Mouse (Mus musculus): Measurements from ENCODE around the gene Pcdh15. TPM values are rescaled to one million over a fixed set of nuclear protein-coding genes. Genes with fewer than 3 reads are reported as not detected.

Pcdh15 gene
- polyA plus RNA-seq, 1 experiment from 2014 or later = 2.0 TPM

GRCm38 (mm10) chr10:73280438-73280837, 181.3 kb downstream of the Pcdh15 start:
- no peak for DNase-seq (ENCODE audit: low spot score)

GRCm38 (mm10) chr10:73296456-73296855, 197.3 kb downstream of the Pcdh15 start:
- ATAC-seq (ENCODE audit: low FRiP score) = no peak
- no peak overlapping the region for H3K9ac ChIP-seq (ENCODE audit: low read depth, low read length)
- no peak overlapping the region for H3K4me3 ChIP-seq (ENCODE audit: low read depth, low read length)
- no peaks in the 10 kb centered on the region for H3K36me3 ChIP-seq (ENCODE audit: control insufficient read depth, insufficient read depth, low read length)
- no peaks in the 10 kb centered on the region for H3K4me1 ChIP-seq (replicated peaks; ENCODE audit: control insufficient read depth, insufficient read depth, low read length)
- no peaks in the 10 kb centered on the region for H3K9me3 ChIP-seq (ENCODE audit: control insufficient read depth, low read length)
- no peak overlapping the region for H3K4me2 ChIP-seq (replicated peaks; ENCODE audit: low read depth, low read length)
- no peak for DNase-seq (ENCODE audit: low spot score)
- H3K27me3 ChIP-seq (ENCODE audit: control insufficient read depth, insufficient read depth, low read length) = no peaks in the 10 kb centered on the region
- WGBS = 76% methylated on average over 5 of the region's 5 CpGs
- H3K27ac ChIP-seq (ENCODE audit: low read depth, low read length) = no peak overlapping the region

More at GRCm38 (mm10) chr10:73280438-73280837, 181.3 kb downstream of the Pcdh15 start:
- Histone ChIP-seq H3K27me3 (ENCODE audit: control insufficient read depth, insufficient read depth, low read length) (no peaks in the 10 kb centered on the region), H3K36me3 (ENCODE audit: control insufficient read depth, insufficient read depth, low read length) (no peaks in the 10 kb centered on the region), H3K27ac (ENCODE audit: low read depth, low read length) (no peak overlapping the region), H3K4me1 (replicated peaks; ENCODE audit: control insufficient read depth, insufficient read depth, low read length) (no peaks in the 10 kb centered on the region), H3K4me3 (ENCODE audit: low read depth, low read length) (no peak overlapping the region), H3K9me3 (ENCODE audit: control insufficient read depth, low read length) (no peaks in the 10 kb centered on the region), H3K4me2 (replicated peaks; ENCODE audit: low read depth, low read length) (no peak overlapping the region), H3K9ac (ENCODE audit: low read depth, low read length) (no peak overlapping the region)
- no peak for ATAC-seq (ENCODE audit: low FRiP score)
- WGBS = 90% methylated on average over 4 of the region's 4 CpGs

GRCm38 (mm10) chr10:73301951-73302350, 202.8 kb downstream of the Pcdh15 start:
- Histone ChIP-seq H3K27me3 (ENCODE audit: control insufficient read depth, insufficient read depth, low read length) (no peaks in the 10 kb centered on the region), H3K36me3 (ENCODE audit: control insufficient read depth, insufficient read depth, low read length) (no peaks in the 10 kb centered on the region), H3K9me3 (ENCODE audit: control insufficient read depth, low read length) (no peaks in the 10 kb centered on the region), H3K27ac (ENCODE audit: low read depth, low read length) (no peak overlapping the region), H3K9ac (ENCODE audit: low read depth, low read length) (no peak overlapping the region), H3K4me3 (ENCODE audit: low read depth, low read length) (no peak overlapping the region), H3K4me2 (replicated peaks; ENCODE audit: low read depth, low read length) (no peak overlapping the region), H3K4me1 (replicated peaks; ENCODE audit: control insufficient read depth, insufficient read depth, low read length) (no peaks in the 10 kb centered on the region)
- DNase-seq (ENCODE audit: low spot score) = no peak
- WGBS = 87% methylated on average over 8 of the region's 8 CpGs
- ATAC-seq (ENCODE audit: low FRiP score) = no peak

GRCm38 (mm10) chr10:73306677-73307076, 207.5 kb downstream of the Pcdh15 start:
- WGBS = 92% methylated on average over 1 of the region's 1 CpGs
- ATAC-seq (ENCODE audit: low FRiP score) = no peak

GRCm38 (mm10) chr10:73326861-73327260, 227.7 kb downstream of the Pcdh15 start:
- no peak overlapping the region for H3K4me3 ChIP-seq (ENCODE audit: low read depth, low read length)
- no peak overlapping the region for H3K4me2 ChIP-seq (replicated peaks; ENCODE audit: low read depth, low read length)
- H3K9me3 ChIP-seq (ENCODE audit: control insufficient read depth, low read length) = no peaks in the 10 kb centered on the region
- no peaks in the 10 kb centered on the region for H3K27me3 ChIP-seq (ENCODE audit: control insufficient read depth, insufficient read depth, low read length)
- no peak for DNase-seq (ENCODE audit: low spot score)
- H3K9ac ChIP-seq (ENCODE audit: low read depth, low read length) = no peak overlapping the region
- 90% methylated on average over 7 of the region's 7 CpGs for WGBS
- H3K36me3 ChIP-seq (ENCODE audit: control insufficient read depth, insufficient read depth, low read length) = no peaks in the 10 kb centered on the region
- ATAC-seq (ENCODE audit: low FRiP score) = no peak
- no peak overlapping the region for H3K27ac ChIP-seq (ENCODE audit: low read depth, low read length)
- no peaks in the 10 kb centered on the region for H3K4me1 ChIP-seq (replicated peaks; ENCODE audit: control insufficient read depth, insufficient read depth, low read length)

More at GRCm38 (mm10) chr10:73306677-73307076, 207.5 kb downstream of the Pcdh15 start:
- DNase-seq (ENCODE audit: low spot score) = no peak
- Histone ChIP-seq H3K9ac (ENCODE audit: low read depth, low read length) (no peak overlapping the region), H3K9me3 (ENCODE audit: control insufficient read depth, low read length) (no peaks in the 10 kb centered on the region), H3K4me1 (replicated peaks; ENCODE audit: control insufficient read depth, insufficient read depth, low read length) (no peaks in the 10 kb centered on the region), H3K4me2 (replicated peaks; ENCODE audit: low read depth, low read length) (no peak overlapping the region), H3K27ac (ENCODE audit: low read depth, low read length) (no peak overlapping the region), H3K4me3 (ENCODE audit: low read depth, low read length) (no peak overlapping the region), H3K36me3 (ENCODE audit: control insufficient read depth, insufficient read depth, low read length) (no peaks in the 10 kb centered on the region), H3K27me3 (ENCODE audit: control insufficient read depth, insufficient read depth, low read length) (no peaks in the 10 kb centered on the region)

GRCm38 (mm10) chr10:73333426-73333825, 234.3 kb downstream of the Pcdh15 start:
- Histone ChIP-seq H3K9ac (ENCODE audit: low read depth, low read length) (no peak overlapping the region), H3K36me3 (ENCODE audit: control insufficient read depth, insufficient read depth, low read length) (no peaks in the 10 kb centered on the region), H3K27ac (ENCODE audit: low read depth, low read length) (no peak overlapping the region), H3K4me3 (ENCODE audit: low read depth, low read length) (no peak overlapping the region), H3K4me1 (replicated peaks; ENCODE audit: control insufficient read depth, insufficient read depth, low read length) (no peaks in the 10 kb centered on the region), H3K4me2 (replicated peaks; ENCODE audit: low read depth, low read length) (no peak overlapping the region), H3K27me3 (ENCODE audit: control insufficient read depth, insufficient read depth, low read length) (no peaks in the 10 kb centered on the region), H3K9me3 (ENCODE audit: control insufficient read depth, low read length) (no peaks in the 10 kb centered on the region)
- ATAC-seq (ENCODE audit: low FRiP score) (no peak), DNase-seq (ENCODE audit: low spot score) (no peak)
- 84% methylated on average over 1 of the region's 1 CpGs for WGBS

GRCm38 (mm10) chr10:73379001-73379400, 279.9 kb downstream of the Pcdh15 start:
- Histone ChIP-seq H3K4me2 (replicated peaks; ENCODE audit: low read depth, low read length) (no peak overlapping the region), H3K4me3 (ENCODE audit: low read depth, low read length) (no peak overlapping the region), H3K27me3 (ENCODE audit: control insufficient read depth, insufficient read depth, low read length) (no peaks in the 10 kb centered on the region), H3K36me3 (ENCODE audit: control insufficient read depth, insufficient read depth, low read length) (no peaks in the 10 kb centered on the region), H3K27ac (ENCODE audit: low read depth, low read length) (no peak overlapping the region), H3K4me1 (replicated peaks; ENCODE audit: control insufficient read depth, insufficient read depth, low read length) (no peaks in the 10 kb centered on the region), H3K9ac (ENCODE audit: low read depth, low read length) (no peak overlapping the region), H3K9me3 (ENCODE audit: control insufficient read depth, low read length) (no peaks in the 10 kb centered on the region)
- DNase-seq (ENCODE audit: low spot score) (no peak), ATAC-seq (ENCODE audit: low FRiP score) (no peak)
- WGBS = 89% methylated on average over 2 of the region's 2 CpGs

GRCm38 (mm10) chr10:73384003-73384402, 284.9 kb downstream of the Pcdh15 start:
- no peak for DNase-seq (ENCODE audit: low spot score)
- no peak overlapping the region for H3K4me3 ChIP-seq (ENCODE audit: low read depth, low read length)
- no peak overlapping the region for H3K9ac ChIP-seq (ENCODE audit: low read depth, low read length)
- no peaks in the 10 kb centered on the region for H3K9me3 ChIP-seq (ENCODE audit: control insufficient read depth, low read length)
- H3K4me1 ChIP-seq (replicated peaks; ENCODE audit: control insufficient read depth, insufficient read depth, low read length) = no peaks in the 10 kb centered on the region
- no peak overlapping the region for H3K4me2 ChIP-seq (replicated peaks; ENCODE audit: low read depth, low read length)
- no peaks in the 10 kb centered on the region for H3K36me3 ChIP-seq (ENCODE audit: control insufficient read depth, insufficient read depth, low read length)
- H3K27me3 ChIP-seq (ENCODE audit: control insufficient read depth, insufficient read depth, low read length) = no peaks in the 10 kb centered on the region
- H3K27ac ChIP-seq (ENCODE audit: low read depth, low read length) = no peak overlapping the region
- 86% methylated on average over 2 of the region's 2 CpGs for WGBS
- no peak for ATAC-seq (ENCODE audit: low FRiP score)

GRCm38 (mm10) chr10:73400426-73400825, 301.3 kb downstream of the Pcdh15 start:
- H3K9ac ChIP-seq (ENCODE audit: low read depth, low read length) = no peak overlapping the region
- no peaks in the 10 kb centered on the region for H3K36me3 ChIP-seq (ENCODE audit: control insufficient read depth, insufficient read depth, low read length)
- no peak overlapping the region for H3K4me2 ChIP-seq (replicated peaks; ENCODE audit: low read depth, low read length)
- 84% methylated on average over 1 of the region's 1 CpGs for WGBS
- no peaks in the 10 kb centered on the region for H3K9me3 ChIP-seq (ENCODE audit: control insufficient read depth, low read length)
- no peak overlapping the region for H3K4me3 ChIP-seq (ENCODE audit: low read depth, low read length)
- DNase-seq (ENCODE audit: low spot score) (peak; percentile 7), ATAC-seq (ENCODE audit: low FRiP score) (no peak)
- H3K4me1 ChIP-seq (replicated peaks; ENCODE audit: control insufficient read depth, insufficient read depth, low read length) = no peaks in the 10 kb centered on the region
- H3K27me3 ChIP-seq (ENCODE audit: control insufficient read depth, insufficient read depth, low read length) = no peaks in the 10 kb centered on the region
- no peak overlapping the region for H3K27ac ChIP-seq (ENCODE audit: low read depth, low read length)

Data from hindbrain, embryonic 11.5 days (tissue).